Mouse (Mus musculus) adrenal gland, adult 18-20 months (tissue): ENCODE data around the gene Stx1a. TPM values are rescaled to one million over a fixed set of nuclear protein-coding genes. Genes with fewer than 3 reads are reported as not detected.
"Not testable (repeated sequence)": the region's sequence is repeated elsewhere in the genome, so short reads cannot be mapped to it uniquely, and the experiment has no call there.

ENCODE experiments used
- DNase-seq, 2 experiments: peaks; one replicate each; pipeline ENCODE4 v3.0.0; 2021 to 2022; ENCODE audit warnings: low spot score in 2 of 2
- total RNA-seq, 2 experiments: library from RNA; stranded (reverse); gene quantifications; 1 replicate in 1 of 2; 2 replicates in 1 of 2; pipeline ENCODE4 v1.2.3; 2021

Stx1a gene
- total RNA-seq, 2 experiments from 2014 or later = 6.0 to 7.2 TPM

DNA sequence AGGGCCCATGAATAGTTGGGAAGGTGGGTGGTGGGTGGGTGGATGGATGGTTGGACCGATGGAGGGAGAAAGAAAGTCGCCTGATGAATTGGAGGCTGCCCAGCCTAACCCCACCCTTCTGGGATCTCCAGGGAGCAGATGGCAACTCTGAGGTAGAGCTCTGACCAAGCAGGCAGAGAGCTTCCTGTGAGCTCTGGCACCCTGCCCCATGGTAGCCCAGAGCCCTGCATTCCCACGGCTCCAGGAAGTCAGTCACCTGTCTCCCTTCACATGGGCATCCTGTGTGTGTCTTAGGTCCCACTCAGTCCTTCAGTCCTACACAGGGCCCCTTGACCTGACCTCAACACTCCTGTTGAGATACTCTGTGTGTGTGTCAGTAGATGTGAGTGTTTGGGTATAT, 14.7 kb downstream of the Stx1a start:
- no peak for DNase-seq

DNA sequence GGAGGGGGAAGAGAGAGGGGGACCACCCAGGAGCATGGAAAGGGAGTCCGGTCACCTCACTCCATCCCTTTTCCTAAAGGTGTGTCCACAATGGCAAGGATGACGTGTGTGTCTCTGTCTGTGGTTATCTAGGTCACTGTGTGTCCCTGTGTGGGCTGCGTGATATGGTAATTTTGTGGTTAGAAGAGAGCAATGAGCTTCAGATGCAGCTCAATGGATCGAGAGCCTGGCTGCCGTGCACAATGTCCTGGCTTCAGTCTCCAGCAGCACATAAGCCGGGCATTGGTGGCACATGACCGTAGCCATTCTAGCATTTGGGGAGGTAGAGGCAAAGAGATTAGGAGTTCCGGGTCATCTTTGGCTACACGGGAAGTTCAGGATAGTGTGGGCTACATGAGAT, 16.3 kb downstream of the Stx1a start:
- no peak for DNase-seq

DNA sequence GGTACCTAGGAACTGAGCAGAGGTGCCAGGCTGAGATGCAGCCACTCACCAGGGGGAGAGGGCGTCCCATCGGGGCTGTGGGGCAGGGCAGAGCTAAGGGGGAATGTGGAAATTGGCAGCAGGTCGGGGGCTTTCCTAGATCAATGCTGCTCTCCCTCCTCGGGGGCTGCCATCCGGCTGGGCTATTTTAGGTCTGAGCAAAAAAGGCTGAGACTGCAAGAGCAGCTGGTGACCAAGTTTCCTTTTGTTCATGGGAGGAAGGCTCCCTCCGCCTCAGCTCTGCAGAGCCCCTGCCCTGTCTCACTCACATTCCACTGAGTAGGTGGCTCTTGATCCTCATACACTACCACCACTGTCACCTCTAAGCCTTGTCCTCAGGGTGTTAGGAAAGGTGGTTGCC, 16.8 kb downstream of the Stx1a start:
- no peak for DNase-seq

DNA sequence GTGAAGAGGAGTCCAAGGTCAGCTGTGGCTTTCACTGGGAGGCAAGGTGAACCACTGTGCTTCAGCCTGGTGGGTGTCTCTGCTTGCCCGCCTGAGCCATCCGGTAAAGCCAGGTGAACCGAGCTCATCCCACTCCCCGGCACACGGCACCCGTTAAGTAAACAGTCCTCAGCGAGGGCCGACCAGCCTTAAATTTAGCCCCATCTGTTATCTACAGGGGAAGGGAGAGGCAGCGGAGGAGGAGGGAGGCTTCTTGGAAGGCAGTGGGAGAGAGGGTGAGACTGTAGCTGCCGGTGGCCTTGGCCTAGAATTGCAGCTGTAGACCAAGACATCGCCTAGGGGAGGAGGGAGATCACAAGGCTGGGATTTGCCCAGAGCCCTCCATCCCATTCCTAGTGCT, 17.5 kb downstream of the Stx1a start:
- DNase-seq = peak in 1 of 2 experiments; percentile 48

DNA sequence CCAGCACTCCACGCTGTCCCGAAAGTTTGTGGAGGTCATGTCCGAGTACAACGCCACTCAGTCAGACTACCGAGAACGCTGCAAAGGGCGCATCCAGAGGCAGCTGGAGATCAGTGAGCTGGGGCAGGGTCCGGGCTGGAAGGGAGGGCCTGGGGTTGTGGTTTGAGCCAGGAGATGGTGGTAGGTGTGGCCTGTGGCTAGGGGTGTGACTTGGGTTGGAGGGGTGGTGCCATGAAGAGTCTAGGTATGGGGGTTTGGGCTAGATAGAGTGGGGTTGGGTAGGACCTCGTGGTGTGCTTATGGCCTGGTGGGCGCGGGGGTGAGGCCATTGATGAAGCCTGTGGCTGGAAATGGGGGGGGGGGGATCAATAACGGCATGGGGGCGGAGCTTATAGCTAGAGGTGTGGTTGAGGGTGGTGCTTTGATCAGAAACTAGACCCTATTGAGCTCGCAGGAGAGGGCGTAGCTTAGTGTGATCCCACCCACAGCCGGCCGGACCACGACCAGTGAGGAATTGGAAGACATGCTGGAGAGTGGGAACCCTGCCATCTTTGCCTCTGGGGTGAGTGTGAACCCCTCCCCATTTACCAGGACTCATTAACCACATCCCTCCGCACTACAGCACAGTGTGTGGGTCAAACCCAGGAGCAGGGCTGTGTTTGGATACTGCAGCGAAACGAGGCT, 19.0 kb downstream of the Stx1a start:
- no peak for DNase-seq

DNA sequence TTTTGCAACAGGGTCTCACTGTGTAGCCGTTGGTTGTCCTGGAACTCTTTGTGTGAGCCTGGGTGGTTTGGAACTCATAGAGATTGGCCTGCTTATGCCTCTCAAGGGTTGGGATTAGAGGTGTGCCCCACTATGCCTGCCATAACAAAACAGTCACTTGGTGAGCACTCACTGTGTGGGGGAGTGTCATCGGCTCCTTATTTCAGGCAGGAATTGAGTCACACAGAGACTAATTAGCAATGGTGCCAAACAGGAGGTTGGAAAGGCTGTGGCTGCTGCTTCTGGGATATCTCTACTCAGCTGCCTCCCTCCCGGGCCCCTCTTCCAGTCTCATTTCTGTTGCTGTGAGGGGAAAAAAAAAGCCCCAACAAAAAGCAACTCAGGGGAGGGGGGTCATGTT, 21.3 kb downstream of the Stx1a start:
- no peak for DNase-seq

DNA sequence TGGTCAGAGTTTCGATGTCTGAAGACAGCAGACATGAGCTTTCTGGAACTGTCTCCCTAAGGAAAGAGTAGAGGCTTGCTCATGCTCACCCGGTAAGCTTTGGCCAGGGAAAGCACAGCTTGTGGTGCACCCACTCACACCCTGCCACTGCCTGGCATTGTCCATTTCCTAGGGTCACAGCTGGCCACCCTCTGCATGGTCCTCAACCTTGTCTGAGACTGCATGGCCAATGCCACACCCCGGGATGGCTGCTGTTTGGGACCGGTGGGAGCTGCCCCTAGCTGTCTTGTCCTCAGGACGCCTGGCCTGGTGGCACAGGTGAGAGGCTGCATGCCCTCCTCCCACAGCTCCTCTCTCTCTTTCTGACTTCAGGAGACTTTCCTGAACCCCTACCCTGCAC, 25.3 kb downstream of the Stx1a start:
- DNase-seq = no peak

DNA sequence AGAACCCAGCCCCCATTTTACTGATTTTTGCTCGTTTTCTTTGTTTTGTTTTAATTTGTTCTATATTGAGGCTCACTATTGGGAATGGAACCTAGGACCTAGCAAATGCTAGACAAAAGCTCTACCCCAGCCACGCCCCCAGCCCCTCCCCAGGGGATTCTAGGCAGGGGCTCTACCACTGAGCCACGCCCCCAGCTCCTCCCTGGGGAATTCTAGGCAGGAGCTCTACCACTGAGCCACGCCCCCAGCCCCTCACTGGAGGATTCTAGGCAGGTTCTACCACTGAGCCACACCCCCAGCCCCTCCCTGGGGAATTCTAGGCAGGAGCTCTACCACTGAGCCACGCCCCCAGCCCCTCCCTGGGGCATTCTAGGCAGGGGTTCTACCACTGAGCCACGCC, 26.0 kb downstream of the Stx1a start:
- not testable (repeated sequence) for DNase-seq

DNA sequence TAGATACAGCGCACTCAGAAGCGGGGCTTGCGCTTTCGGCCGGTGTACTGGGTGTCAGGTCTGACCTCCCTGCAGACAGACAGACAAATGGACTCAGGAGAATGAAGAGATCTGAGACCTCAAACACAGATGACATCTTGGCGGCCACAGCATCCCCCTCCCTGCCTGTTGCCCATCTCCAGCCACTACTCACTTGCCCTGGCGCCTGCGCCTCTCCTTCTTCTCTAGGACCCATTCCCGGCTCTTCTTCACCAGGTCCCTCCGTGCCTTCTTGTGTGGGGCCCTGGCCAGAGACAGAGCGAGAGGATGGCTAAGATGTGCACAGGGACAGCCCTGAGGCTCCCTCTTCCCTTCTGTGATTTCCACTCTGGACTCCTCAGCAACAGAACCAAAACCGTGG, 30.1 kb downstream of the Stx1a start:
- no peak for DNase-seq

DNA sequence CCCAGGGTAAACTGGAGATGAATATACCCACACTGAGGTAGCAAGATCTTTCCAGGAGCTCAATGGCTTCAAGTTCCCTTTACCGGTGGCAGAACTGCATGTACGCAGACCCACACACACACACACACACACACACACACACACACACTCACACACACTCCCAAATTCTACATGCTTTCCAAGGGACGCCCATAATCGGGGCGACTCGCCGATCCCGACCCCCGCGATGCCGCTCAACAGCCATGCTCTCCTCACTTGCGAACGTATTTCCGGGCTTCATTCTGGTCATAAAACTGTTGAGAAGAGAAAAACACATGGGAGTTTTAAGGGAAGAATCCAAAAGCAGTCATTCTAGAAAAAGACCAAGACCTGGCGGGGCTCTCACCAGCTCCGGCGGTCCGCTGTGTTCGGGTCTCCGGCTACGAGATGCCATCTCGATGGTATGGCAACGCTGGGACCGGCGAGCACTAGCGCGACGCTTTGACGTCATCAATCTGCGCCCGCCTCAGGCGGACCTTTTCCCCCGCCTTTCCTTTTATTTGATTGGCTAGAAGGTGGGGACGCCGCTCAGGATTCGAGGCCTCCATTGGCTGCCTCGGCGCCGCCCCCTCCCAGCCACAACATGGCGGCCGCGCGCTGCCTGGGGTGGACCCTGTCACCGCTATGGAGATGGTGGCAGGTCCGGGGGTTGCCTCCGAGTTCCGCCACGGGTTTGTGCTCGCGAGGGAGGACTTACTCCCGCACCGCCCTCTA, 40.5 kb downstream of the Stx1a start, which contains the start of gene Dnajc30:
Dnajc30 (plus strand) TSS at position 574 of the 753 bp plus-strand sequence.
- DNase-seq = peak; percentile 96 to 97

DNA sequence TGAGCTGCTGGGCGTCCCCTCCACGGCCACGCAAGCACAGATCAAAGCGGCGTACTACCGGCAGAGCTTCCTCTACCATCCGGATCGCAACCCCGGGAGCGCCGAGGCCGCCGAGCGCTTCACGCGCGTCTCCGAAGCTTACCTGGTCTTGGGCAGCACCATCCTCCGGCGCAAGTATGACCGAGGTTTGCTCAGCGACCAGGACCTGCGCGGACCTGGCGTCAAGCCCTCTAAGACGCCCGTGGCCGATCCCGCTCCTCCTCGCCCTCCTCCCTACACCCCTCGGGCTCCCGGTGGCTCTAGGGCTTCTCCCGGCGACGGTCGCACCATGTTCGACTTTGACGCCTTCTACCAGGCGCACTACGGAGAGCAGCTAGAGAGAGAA, 41.1 kb downstream of the Stx1a start:
- no peak for DNase-seq

DNA sequence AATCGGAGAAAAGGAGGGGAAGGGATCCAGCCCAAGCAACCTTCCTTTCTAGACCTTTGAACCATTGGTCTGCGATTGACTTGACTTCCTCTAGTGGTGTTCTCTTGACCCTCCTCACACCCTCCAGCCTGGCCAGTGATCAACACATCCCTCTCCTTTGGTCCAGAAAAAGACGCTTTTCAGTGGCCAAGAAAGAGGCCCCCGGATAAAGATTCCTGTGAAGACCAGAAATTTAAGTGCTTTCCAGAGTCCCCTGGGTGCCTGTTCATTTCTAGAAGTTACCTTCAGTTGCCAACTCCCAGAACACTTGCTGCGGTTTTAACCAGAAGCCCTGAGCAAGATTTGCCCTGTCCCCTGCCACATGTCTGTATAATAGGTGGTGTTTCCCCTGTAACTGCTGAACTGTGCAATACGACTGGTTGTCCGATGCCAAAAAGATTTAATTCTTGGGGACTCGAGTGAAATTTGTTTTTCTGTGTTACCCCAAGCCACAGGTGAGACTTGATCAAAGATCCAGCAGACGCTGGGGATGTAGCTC, 41.7 kb downstream of the Stx1a start, which contains the start of gene Bud23:
Bud23 (minus strand) TSS at position 51 of the 538 bp plus-strand sequence.
- not testable (repeated sequence) for DNase-seq

DNA sequence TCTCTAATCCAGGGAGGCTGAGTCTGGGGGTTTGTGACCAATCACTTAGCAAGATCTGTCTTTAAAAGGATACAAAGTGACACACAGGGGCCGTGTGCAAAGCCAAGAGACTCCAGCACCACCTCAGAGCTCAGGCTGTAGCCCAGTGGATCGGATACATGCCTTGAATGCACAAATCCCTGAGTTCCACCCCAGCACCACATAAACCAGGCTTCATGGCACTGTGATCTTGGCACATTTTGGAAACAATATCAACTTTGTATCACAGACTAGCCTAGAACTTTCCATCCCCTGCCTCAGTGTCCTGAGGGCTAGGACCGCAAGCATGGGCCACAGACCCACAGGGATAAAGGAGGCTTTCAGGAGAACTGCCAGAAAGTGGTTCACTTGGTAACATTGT, 42.7 kb downstream of the Stx1a start:
- DNase-seq = no peak

DNA sequence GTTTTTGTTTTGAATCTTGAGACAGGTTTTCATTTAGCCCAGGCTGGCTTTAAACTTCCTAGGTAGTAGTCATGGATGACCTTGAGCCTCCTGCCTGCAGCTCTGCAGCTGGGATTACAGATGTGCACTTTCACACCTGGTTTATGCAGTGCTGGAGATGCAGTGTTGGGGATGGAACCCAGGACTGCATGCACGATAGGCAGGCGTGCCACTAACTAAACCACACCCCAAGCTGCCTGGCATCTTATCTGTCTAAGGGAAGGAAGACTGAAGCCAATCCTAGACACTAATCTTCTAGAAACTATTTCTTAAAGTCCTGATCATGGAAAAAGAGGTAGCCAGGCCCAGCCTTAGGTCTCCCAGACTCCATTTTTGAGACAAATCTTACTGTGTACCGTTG, 47.2 kb downstream of the Stx1a start:
- no peak for DNase-seq

DNA sequence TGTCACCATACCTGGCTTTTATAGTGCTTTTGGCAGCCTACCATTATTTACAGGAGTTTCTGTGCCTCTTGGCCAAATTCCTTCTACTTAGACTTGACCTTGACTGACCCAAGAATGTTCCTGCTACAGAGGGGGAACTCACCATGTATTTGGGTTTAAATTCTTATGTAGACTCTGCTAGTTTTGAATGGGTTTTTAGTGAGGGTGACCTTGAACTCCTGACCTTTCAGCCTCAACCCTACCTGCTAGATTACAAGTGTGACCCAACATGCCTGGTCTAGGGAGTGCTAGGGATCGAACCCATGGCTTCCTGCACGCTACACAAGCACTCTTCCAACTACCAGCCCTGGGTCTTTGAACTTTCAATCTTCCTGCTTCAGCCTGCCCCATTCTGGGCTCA, 48.8 kb downstream of the Stx1a start:
- no peak for DNase-seq

DNA sequence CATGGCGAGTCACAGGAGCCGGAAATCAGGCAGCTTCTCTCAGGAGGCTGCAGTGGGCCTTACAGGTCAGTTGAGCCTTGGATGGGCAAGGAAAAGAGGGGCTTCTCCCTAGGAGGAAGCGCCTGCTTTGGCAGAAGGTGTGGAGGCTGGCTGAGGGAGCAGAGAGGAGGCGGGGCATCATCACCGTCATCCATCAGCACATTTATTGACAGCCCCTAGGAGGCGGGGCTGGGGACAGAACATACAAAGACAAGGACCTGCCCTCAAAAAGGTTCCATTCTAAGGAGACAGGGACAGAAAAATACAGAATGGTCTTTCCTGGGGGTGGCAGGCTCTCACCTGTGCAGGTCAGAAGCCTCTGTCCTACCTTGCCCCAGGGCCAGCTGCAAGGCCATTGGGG, 49.4 kb downstream of the Stx1a start:
- DNase-seq = no peak

DNA sequence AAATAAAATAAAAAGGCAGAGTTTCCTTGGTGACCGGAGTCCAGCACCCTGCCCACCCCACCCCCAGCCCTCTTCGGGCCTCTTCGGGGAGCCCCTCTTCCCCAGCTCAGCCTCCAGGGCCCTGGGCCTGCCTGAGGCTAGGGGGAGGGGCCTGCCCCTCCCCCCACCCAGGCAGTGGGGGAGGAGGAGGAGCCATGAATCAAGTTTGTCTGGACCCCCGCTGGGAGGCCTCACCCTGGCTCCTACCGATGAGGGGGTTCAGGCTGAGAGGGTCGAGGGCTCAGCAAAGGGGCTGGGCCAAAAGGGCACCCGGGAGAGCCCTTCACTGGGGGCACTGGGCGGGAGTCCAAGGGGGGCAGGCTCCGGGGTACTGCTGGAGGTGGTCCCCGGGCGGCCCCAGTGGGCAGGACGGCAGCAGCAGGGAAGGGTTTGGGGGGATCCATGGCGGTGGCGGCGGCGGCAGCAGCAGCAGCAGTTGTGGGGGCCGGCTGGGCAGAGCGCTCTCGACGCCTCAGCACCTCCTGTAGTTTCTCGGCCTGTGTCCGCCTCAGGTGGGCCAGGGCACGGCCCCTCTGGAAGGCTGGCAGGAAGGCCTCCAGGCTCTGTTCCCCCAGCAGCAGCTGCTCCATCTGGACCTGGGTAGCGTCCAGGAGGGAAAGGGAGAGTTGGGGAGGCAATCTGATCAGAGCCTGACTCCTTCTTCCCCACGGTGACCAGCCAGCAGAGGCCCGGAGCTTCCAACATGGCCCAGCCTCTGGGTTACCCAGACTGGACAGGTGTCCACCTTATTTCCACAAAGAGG, 50.3 kb downstream of the Stx1a start:
- DNase-seq = no peak

DNA sequence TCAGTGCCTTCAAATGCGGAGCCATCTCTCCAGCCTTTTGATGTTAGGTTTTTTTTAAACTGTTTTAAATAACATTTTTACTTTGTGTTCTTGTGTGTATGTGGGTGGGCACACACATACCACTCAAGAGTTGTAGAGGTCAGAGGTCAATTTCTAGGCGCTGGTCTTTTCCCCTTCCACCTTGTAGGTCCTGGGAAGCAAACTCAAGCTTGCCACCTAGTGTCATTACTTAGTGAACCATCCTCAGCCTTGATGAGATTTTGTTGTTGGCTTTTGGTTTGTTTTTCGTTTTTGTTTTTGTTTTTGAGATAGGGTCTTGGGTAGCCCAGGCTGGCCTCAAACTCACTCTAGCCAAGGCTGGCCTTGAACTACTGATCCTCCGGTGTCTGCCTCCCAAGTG, 52.4 kb downstream of the Stx1a start:
- DNase-seq = no peak

DNA sequence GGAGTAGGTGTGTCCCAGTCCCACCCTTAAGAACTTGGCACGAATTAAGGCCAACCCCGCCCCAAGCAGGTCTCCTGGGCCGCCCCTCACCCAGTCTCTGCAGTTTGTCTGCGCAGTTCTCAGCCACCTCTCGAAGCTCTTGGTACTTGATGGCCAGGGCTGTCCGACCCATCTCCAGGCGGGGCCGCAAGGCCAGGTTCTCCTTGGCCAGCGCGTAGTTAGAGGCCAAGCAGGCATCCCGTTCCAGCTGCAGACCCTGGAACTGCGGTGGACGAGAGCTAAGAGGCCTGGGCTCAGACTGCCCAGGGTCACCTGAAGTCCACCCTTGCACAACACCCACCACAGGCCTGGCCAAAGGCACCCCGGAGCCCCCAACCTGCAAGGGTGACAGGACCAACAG, 53.1 kb downstream of the Stx1a start:
- DNase-seq = no peak

DNA sequence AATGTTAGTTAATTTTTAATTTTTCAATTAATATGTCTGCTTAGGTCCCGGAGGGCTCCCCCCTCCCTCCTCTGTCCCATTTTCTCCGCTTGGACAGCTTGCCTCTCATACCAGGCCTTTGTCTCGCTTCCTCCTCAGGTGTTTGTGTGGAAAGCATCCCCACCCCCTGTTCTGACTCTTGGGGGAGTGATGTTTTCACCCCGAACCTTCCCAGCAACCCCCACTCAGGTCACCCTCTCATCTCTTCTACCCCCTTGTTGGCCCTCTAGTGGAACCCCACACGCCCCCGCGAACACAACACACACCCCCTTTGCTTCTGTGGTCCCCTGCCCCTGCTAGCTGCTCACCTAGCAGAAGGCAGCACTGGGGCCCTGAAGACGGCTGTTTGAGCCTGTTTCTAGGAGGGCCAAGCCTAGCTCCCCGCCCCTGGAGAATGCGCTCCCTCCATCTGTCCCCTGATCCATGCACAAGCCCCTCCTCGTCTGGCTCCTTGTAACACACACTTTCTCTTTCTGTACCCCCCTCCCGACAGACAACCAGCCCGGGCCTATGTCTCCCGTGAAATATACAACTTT, 53.7 kb downstream of the Stx1a start:
- no peak for DNase-seq
